Mouse (Mus musculus): ENCODE measurements around the gene Rsbn1.

Rsbn1 gene

DNA sequence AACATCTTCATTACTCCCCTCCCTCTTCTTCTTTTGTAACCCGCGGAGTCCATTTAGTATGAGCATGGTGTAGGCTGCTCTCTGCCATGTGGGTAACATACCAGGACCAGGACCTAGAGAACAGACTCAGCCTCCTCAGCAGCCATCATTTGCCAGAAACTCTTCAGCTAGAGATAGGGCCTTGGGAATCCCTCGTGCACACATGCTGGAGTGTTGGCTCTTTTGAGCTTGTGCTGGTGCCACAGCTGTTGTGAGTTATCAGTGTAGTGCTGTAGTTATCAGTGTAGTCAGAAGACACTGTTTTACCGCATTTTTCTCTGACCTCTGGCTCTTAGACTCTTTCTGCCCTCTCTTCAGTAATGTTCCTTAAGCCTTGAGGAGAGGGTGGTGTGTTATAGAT is 75.4 kb downstream of the Rsbn1 start:
- TF ChIP-seq GATA4 (IDR thresholded peaks at IDR 0.05; ENCODE audit: insufficient replicate concordance, low read length), result no peak

DNA sequence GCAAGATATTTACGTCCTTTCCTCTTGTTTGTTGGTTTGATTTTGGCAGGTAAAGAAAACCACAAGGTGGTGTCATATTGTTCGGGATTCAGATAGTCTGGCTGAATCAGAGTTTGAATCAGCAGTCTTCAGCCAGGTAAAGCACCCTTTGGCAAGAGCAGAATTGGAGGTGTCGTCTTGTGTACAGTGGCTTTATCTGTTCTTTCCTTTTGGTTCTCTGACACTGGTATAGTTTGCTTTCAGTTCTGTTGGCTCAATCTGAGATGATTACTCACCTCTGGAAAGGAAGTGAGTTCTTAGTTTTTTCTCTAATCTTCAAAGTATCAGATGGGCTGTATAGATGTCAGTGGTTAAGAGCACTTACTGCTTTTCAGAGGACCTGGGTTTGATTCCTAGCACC is 77.4 kb downstream of the Rsbn1 start:
- TF ChIP-seq GATA4 (IDR thresholded peaks at IDR 0.05; ENCODE audit: insufficient replicate concordance, low read length), result no peak

DNA sequence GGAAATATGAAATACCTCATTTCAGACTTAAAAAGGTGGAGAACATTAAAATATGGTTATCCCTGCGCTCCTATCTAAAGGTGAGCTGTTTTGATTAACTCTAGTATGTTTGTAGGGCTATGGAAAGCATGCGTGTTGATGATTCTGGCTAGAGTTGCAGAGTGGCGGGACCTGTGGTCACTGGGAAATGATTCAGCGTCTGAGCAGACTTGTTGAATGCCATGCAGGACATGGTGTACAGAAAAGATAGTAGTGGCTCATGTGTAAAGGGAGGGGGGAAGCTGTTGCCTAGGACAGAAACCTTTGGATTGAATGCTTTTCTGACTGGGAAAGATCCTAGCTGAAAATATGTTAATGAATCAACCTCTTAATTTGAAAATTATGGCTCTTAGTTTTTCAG is 84.8 kb downstream of the Rsbn1 start:
- TF ChIP-seq GATA4 (IDR thresholded peaks at IDR 0.05; ENCODE audit: insufficient replicate concordance, low read length), result no peak

DNA sequence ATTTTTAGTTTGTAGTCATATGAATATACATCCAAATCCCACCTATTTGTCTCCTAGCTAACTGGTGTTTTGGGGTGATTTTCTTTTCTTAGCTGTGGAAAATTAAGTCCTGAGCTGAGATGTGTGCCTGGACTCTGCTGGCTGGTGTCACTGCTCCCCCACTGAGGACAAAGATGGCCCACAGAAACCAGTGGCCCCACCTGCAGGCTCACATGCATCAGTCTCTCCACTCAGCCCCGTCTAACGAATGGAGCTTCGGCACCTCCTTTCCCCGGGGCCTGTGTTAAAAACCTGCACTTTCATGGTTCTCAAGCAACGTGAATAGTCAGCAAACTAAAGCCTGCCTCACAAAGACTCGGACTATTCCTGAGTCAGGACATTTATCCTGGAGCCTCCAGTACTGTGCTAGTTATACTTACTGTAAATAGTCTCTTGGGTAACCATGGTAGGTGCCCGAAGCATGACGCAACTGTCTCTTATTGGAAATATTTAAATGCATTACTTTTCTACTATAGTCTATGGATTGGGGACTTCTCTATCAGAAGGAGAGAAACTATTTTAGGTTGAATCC is 93.1 kb downstream of the Rsbn1 start:
- TF ChIP-seq GATA4 (IDR thresholded peaks at IDR 0.05; ENCODE audit: insufficient replicate concordance, low read length), result no peak

DNA sequence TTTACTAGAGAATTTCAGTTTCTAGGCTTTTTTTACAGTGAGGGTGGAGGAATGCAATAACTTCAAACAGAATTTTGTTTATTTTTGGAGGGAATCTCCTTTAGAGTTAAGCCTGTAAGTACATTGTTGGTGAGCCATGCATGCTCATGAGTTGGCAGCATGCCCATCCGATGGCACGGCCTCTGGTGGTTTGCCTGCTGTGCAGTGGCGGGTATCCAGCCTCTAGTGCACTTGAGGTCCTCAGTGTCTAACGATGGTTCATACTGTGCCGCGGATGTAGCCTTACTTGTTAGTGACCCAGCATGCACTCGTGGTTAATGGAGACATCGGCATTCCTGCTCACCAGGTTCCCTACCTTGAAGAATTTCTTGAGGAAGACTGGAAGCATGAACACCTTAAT is 93.6 kb downstream of the Rsbn1 start:
- TF ChIP-seq GATA4 (IDR thresholded peaks at IDR 0.05; ENCODE audit: insufficient replicate concordance, low read length), result no peak

DNA sequence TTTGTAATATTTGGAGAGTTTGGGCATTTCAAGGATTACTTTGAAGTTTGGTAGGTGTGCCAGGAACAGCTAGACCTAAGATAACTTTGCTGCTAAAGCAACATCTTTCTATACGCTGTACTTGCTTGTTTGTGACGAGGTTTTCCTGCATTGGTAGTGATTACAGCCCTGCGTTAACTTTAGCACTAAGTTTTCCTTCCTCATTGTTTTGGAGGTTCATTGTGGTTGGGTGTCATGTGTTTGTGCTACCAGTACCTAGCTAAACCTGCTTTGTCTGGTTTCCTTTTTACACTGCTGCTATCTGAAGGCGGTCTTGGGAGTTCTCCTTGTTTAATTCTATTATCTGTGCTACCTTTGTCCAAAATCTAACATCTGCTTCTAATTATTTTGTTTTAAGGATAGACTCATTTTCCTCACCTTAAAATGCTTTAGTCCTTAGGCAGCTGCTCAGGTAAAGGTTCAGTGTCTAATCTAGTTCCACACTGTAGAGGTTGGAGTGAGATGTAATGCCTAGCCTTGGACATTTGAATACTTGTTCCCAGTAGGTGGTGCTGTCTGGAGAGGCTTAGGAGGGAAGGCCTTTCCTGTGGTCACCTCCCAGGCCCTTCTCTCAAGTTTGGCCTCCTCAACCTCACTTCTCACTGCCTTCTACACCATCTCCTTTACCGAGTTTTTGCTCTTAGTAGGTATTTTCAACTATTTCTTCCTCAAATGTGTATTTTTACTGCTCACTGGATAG is 96.2 kb downstream of the Rsbn1 start:
- TF ChIP-seq GATA4 (IDR thresholded peaks at IDR 0.05; ENCODE audit: insufficient replicate concordance, low read length), result no peak

DNA sequence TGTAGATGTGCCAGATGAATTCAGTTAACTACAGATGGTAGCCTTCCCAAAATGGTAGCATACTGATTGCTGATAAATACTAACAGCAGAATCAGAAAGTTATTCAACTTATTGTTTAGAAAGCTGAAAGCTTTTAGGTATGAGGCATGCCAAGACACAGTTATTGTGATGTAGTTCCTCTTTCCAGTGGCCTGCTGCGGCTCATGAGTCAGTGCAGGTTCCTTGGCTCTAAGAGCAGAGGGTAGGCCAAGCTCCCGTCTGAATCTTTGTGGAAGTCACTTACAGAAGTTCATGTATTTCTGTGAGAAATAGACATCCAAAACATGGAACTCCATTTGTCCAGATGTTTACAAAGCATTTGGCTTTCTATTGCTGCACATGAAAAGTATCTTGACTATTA is 98.1 kb downstream of the Rsbn1 start:
- TF ChIP-seq GATA4 (IDR thresholded peaks at IDR 0.05; ENCODE audit: insufficient replicate concordance, low read length), result no peak
